Mouse (Mus musculus): ENCODE measurements around the gene Bcr.

The Bcr gene

DNA sequence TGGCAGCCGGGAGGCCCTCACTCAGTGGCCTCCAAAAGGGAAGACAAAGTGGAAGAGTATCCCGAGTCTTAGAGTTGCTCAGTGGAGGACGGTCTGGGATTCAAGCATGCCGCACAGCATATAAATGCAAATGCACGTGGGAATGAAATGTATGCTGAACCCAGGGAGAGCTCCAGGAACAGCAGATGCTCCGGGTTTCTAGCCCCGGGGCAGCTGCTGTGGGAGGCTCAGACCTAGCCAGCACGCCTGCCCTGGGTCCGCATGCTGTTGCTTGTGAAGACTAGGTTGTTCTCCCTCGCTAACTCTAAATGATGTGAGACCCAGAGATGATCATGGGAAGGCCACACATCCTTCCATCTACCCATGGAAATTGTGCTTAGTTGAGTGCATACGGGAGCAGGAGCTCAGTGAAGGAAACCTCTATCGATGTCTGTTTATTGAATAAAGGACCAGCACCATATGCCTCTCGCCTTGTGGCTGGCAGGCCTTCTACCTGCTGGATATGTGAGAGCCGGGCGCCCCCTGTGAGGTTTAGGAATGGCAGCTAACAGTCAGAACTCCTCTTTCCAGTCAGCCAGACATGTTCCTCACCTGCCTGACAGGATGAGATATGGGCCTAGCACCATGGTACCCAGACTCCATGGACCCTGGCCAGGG, 74.6 kb downstream of the Bcr start:
- DNase-seq = no peak

DNA sequence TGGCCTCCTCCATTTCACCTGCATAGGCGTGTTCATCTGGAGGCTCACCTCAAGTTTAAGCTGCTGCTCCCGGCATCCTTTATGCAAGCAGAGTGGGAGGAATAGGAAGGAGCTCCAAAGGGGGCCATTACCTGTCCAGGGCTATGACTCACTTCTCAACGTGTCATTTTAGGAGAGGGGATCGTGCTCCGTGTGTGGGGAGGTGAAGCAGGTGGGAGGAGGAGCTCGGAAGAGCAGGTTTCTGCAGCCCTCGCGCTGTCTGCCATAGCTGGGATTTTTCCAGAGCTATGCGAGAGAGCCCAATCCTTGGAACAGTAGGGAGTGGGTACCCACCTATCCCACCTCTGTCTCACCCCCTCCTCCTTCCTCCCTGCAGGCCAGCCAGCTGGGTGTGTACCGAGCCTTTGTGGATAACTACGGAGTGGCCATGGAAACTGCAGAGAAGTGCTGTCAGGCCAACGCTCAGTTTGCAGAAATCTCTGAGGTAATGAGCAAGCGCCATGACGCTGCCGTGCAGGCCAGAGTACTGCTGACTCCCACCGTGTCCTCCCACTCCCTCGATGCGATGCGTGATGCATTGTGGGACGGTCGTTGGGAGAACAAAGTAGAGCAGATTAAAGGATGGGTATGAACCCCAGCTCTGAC, 75.2 kb downstream of the Bcr start:
- DNase-seq = no peak

DNA sequence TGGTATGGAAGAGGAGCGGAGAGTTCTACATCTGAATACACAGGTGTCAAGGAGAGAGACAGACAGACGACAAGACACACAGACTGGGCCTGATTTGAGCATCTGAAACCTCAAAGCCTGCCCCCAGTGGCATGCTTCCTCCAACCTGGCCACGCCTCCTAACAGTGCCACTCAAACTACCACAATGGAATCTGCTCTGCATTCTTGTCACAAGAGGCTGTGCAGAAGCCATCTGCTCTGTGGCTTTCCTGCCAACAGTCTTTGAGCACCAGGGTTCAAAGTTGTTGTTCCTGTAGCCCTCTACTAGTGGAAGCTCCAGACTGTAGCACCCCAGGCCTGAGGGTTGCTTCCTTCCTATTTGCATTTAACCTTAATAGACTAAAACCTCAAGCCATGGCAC, 76.8 kb downstream of the Bcr start:
- DNase-seq = peak; percentile 58

DNA sequence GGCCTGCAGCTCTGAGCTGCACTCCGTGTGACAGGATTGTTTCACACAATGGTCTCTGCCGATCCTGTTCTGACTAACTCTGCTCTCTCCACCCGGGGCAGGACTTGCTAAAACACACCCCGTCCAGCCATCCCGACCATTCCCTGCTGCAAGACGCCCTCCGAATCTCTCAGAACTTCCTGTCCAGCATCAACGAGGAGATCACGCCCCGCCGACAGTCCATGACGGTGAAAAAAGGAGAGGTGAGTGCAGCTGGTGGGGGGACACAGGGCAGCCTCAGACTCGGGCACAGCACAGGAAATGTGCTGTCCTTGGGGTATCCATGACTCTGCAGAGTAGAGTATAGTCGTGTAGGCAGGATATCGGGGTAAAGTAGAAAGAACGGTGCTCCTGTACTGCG, 84.8 kb downstream of the Bcr start:
- DNase-seq = peak; percentile 18

DNA sequence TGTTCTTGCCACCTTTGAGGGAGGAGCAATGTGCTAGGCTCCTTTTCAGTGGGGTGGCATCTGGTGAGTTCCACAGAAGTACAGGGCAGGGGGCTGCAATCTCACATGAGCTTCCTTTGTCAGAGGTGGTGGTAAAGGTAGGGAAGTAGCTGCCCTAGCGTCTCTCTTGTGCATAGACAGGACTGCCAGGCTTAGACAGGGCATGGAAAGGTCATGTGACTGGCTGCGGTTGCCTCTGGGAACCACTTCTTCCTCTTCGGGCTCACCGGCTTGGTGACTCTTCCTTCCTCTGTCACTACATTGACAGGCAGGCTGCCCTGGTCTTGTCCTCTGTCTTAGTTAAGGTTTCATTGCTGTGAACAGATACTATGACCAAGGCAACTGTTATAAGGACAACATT, 85.6 kb downstream of the Bcr start:
- DNase-seq = peak; percentile 16

DNA sequence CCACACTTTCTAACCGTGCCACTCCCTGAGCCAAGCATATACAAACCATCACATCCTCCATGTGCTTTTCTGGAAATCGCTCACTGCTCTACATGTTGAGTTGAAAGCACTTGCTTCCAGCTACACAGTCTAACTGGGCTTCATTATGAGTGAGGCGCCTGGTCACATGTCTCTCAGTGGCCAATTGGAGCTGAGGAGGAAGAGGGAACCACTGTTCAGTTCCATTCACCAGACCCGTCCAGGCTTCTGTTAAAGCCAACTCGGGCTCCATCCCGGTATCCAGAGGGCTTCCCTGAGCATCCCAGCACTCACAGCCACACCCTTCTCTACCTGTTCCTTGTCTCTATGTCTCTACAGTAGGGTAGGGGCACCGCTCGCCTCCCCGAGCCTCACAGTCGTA, 86.2 kb downstream of the Bcr start:
- no peak for DNase-seq

DNA sequence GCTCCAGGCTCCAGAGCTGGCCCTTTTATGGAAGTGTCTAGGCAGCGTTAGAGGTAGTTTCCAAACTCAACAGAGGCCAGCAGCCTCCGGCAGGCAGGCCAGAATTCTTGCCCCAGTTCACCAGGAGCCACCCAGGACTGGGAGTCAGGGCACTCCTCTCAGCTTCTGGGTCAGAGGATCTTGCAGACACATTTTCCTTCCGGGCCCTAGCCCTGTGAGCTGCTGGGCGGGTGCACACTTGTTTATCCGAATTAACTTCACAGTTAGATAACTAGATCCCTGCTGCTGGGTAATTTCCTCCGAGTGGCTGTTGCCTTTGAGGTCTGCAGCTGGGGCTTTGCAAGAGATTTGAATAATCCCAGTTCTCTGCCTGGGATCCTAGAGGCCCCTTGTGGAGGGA, 87.9 kb downstream of the Bcr start:
- DNase-seq = no peak

DNA sequence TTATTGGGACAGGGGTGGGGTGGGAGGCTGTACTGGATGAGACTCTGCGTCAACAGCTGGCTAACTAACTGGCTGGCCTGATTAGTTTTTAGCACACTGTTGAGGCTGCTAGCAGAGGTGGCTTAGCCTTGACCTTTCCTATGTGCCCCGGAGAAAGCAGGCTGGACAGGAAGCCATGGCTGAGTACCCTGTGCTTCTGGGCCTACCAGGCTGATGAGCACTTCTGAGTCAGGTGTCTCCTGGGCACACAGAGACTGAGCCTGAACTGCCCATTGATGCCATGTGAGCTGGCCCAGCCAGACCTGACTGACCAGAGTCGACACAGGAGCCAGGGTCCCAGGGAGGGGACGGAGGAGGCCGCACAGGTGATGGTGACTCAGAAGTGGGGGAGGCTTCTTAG, 90.0 kb downstream of the Bcr start:
- no peak for DNase-seq

DNA sequence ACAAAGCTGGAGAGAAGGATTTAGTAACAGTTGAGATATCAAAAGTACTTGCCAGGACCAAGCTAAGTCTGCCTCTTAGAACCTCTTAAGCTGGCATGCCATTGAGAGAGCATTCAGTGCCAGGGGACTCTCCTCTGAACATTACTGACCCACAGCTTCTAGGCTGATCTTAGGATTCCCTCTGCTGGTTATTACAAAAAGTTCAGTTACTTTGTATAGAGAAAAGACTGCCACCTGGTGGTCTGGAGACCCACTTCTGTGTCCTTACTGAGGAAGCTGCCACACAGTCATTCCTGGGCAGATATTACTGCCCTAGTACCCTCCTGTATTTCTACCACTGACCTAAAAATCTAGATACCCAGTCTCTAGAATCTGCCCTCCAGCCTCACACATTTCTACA, 90.9 kb downstream of the Bcr start:
- peak; percentile 91 for DNase-seq

DNA sequence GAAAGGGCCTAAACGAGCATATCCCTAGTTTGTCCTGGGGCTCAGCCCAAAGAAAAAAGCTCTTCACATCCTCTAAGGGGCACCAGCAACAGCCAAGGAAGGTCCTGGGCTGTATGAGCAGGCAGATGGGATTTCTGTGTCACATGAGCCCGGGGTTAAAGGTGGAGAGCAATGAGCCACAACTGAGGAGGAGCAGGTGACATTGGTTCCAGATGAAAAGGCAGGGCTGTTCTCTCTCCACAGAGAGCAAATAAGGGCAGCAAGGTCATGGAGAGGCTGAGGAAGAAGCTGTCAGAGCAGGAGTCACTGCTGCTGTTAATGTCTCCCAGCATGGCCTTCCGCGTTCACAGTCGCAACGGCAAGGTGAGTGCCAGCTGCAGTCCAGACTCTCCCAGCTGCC, 96.4 kb downstream of the Bcr start:
- no peak for DNase-seq

DNA sequence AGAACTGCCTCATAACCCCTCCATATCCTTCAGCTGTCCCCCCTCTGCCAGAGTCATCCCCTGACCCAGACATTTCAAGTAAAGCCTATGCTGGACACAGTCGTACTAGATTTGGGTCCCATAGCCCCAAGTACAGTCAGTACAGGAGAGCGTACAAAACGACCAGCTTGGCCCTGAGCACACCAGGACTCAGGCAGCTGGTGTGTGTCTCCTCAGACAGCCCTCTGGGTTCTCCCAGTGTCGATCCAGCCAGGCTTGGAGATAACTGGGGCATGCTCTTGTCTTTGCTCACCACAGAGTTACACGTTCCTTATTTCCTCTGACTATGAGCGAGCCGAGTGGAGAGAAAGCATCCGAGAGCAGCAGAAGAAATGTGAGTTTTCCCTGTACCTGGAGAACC, 97.3 kb downstream of the Bcr start:
- no peak for DNase-seq

DNA sequence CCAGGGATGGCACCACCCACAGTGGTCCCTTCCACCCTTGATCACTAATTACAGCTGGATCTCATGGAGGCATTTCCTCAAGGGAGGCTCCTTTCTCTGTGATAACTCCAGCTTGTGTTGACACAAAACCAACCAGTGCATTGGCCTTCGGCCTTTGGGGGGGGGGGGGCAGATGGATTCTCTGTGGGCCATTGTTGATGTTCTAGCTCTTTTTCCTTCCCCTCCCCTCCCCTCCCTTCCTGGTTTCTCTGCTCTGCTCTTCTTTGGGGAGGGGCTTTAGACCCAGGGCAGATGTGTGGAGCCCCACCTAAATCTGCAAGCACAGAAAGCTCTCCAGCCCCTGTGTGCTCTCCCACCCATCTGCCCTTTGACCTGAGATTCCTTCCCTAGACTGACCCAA, 98.0 kb downstream of the Bcr start:
- DNase-seq = no peak

DNA sequence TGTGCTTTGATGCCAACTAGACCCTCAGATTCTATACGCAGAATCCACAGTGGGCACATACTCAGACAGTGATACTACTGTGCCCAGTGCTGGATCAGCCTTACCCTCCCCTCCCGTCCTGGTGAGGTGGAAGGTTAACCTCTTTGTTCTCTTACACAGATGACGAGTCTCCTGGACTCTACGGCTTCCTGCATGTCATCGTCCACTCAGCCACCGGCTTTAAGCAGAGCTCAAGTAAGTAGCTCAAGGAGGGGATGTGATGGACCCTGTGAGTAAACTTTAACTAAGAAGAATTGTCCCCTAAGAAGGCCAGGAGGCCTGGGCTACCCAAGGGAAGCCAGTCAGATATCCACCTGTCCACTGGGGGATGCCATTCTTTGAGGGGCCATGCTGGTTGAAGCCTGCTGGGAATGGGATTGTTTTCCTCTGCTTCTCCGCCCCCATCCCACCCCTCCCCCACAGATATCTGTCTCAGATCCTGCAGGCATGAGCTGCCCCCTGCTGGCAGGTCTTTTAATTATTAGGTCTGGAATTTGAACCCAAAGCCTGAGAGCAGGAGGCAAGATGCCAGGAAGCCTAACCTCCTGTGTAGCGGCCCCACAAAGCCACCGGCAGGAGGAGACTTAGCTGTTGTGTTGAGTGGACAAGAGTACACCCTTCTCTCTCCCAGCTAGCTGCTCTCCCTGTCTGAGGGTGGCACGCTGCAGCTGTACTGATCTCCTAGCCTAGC, 99.9 kb downstream of the Bcr start:
- DNase-seq = no peak

DNA sequence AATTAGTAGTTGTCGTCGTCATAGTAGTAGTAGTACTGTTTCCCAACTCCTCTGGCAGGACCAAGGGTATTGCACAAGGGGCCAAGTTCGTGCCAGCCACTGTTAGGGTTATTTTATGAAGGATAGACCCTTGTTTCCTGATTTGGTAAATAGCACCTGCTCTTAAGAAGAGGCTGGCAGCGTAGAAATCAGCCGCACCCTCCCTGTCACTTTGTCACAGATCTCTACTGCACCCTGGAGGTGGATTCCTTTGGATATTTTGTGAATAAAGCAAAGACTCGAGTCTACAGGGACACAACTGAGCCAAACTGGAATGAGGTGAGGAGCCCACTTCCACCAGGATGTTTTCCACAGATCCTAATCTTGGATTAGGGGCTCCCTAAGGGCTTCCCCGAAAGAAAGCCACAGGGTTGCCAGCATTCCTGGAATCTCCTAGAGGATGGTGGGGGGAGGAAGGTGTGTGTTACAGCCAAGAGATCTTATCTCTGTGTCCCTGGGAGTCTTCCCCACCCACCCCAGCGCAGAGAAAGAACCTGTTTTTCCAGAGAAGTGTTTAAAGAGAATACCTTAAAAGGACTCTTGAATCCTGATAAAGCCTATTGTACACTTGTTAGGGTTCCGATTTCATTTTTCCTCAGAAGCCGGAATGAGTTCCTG, 105.6 kb downstream of the Bcr start:
- peak; percentile 53 for DNase-seq

DNA sequence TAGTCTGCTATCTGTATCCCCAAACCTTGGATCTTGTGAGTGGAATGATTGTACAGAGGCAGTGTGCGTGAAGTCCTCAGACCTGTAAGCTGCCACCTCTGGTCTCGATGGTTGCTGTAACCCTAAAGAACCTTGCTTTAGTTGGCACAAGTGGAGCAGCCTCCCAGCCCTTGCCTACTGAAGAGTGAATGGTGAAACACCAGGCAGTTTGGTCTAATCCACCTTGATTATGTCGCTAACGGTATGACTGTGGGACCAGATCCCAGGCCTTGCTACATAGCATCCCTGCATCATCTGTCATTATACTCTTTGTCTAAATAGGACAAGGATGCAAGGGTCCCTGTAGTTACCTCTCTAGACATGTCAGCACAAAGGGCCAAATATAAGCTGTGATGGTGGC, 106.2 kb downstream of the Bcr start:
- no peak for DNase-seq

DNA sequence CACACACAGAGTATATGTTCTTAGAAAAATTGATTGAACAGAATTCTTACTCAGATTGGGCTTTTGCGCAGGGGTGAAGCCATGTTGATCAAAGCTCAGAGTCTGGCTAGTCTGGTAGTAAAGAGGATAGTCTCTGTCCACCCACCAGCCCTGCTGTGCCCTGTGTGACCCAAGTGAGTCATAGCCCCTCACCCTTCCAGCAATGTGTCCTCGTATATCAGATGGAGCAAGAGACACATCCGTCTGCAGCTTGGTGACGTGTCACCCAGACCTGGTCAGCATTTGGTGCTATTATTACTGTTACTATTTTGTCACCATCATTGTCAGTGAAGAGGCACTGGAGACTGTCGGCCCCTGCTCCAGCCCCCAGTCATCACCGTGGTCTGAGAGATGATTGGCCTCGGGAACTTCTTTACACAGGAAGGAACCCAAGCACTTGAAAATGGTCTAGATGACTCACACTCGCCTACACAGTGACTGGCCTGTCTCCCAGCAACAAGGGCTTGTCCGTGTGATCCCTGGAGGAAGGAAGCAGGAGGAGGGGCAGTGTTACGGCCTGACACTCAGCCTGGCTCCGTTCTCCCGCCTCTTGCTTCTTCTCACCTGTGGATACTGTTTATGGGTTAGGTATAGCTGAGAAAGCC, 109.9 kb downstream of the Bcr start:
- DNase-seq = peak; percentile 76

DNA sequence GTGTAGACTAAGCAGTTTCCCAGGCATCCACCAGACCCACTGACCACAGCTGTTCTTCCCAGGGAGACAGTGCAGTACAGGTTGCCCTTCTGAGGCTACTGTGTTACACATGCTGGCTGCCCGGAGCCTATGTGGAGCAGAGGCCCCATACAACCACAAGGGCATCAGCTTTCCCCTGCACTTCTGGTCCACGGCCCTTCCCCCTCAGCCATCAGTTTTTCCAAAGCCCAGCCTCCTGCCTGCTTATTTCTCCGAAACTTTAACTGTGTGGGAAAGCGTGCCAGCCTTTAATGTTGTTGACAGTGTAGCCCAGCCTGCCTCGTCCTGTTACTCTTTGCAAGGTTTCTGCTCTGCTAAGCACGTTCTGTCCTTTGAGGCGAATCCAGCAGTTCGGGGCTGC, 112.7 kb downstream of the Bcr start:
- DNase-seq = peak; percentile 61

DNA sequence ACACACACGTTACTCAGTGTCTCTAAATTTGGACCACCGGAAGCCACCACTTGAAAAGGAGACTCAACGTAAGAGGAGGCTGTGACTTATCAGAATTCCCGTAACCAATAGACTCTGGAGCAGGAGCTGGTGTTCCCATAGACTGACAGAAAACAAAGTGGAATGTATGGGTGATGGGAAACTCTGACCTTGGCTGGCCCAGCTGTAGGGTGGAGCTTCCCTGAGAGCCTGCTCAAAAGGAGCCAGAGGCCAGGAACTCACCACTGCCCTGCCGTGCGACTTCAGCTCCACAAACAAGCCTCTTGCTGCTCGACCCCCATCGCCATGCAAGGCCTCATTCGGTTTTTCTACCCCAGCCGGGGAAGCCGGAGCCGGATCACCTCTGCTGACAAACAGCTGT, 113.3 kb downstream of the Bcr start:
- DNase-seq = peak; percentile 61

DNA sequence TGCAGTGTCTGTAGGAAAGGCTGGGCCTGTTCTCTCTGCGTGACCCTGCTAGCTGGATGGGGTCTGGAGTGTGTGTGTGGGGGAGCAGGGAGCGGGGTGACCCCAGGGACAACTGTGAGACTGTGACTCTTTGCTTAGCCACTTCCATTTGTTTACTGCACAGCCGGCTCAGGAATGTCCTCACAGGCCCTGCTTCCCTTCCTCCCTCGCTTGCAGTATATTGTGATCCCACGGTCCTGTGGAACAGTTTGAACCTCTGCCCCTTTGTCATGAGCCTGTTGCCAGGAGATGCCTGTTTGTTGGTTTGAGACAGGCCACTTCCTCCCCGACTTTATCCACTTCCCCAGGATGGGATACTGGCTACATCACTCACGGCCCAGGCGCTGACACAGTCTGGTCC, 116.1 kb downstream of the Bcr start:
- DNase-seq = peak; percentile 80

DNA sequence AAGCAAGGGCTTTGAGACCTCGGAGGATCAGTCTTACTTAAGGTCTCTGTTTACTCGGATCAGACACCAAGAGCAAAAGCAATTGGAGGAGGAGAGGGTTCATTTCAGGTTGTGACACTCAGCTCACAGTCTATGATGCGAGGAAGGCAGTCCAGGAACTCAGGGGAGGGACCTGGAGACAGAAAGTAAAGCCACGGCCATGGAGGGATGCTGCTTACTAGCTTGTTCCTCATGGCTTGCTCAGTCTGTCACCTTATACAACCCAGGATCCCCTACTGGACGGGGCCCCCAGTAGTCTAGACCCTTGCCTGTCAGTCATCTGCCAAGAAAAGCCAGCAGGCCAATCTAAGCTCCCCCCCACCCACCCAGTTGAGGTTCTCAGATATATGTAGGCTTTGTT, 118.5 kb downstream of the Bcr start:
- no peak for DNase-seq

DNA sequence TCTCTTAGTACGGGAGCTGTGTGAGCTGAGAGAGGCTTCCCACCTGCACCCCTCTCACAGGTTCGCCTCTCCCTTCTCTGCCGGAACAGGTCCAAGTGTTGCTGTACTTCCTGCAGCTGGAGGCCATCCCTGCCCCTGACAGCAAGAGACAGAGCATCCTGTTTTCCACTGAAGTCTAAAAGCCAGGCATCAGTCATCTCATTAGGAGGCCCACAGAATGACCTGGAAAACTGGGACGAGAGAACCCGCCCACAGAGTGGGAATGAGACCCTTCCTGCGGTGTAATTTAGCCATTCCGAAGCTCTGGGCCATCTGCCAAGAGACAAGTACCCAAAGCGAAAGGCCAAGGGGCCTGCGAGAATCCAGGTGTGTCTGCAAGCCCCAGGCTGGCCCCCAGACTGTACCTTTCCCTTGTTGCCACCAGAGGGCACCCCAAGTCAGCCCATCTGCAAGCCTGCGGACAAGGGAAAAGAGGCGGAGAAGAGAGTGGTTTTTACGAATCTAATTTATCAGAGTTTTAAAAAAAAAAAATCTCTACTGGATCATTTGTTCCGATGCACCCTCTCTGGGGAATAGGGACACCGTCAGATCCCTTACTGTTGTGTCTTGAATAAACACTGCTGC, 121.9 kb downstream of the Bcr start:
- peak; percentile 85 for DNase-seq

DNA sequence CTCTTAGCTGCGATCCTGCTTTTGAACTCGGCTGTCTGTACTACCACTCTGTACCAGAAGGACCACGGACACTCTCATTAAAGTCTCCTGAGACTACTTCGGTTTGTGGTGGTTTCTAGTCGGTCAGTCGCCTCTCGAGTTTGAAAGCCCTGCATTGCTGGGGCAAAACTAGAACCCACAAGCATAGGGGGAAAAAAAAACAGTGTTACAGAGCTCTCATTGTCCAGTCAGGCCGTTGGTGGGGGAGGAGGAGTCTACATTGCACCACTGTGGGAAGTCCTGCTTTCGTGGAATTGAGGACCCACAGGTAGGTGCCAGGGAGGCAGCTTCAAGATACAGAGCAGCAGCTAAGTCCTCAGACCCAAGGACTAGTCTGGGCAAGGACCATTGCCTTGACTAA, 124.4 kb downstream of the Bcr start:
- no peak for DNase-seq

DNA sequence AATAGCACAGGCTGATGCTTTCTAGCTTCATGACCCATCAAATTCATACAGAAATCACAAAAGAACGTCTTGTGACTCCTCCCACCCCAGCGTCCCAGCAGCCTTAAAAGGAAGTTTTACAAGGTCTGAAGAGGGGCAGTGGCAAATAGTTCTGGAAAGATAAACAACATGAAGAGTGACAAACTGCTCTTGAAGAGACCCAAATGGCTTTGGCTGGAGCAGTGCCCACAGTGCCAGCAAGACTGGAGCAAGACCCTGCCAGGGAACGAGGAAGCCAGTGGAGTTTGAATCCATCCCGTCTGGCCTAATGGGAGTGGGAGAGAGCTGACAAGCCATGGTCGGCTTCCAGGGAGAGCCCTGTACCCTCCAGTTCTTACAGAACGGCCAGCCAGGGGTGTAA, 126.2 kb downstream of the Bcr start:
- DNase-seq = peak; percentile 84

All from lung, postnatal 10 days (tissue).